Mouse (Mus musculus) CH12.LX (cell line): ENCODE data around the gene Cyb561a3. TPM values are rescaled to one million over a fixed set of nuclear protein-coding genes. Genes with fewer than 3 reads are reported as not detected.

Experiments used
- DNase-seq: peaks from one replicate; pipeline ENCODE4 v3.0.0-alpha.2; 2013; ENCODE audit errors: extremely low read depth
- H3K27ac ChIP-seq: 2 replicates; pipeline ENCODE4 v1.5.1; 2012; ENCODE audit warnings: low read depth, mild to moderate bottlenecking, control low read depth, moderate library complexity; ENCODE audit not compliant: insufficient read depth
- H3K27me3 ChIP-seq: replicated peaks from 2 replicates; pipeline ENCODE3; 2012; ENCODE audit warnings: inconsistent platforms
- H3K36me3 ChIP-seq, 2 experiments: replicated peaks in 1 of 2; 2 replicates each; pipeline versions ENCODE3 to v1.6.1; 2012; ENCODE audit warnings: inconsistent platforms in 1 of 2, low read length in 1 of 2, mild to moderate bottlenecking in 1 of 2, mixed read lengths in 1 of 2, moderate library complexity in 1 of 2; ENCODE audit not compliant: control insufficient read depth in 1 of 2, insufficient read depth in 1 of 2
- H3K4me1 ChIP-seq, 2 experiments: 2 replicates each; pipeline ENCODE4 v1.6.1; 2012; ENCODE audit warnings: inconsistent platforms in 1 of 2, moderate library complexity in 1 of 2; ENCODE audit not compliant: insufficient read depth in 2 of 2, control insufficient read depth in 1 of 2
- H3K4me2 ChIP-seq: 2 replicates; pipeline ENCODE4 v1.6.1; 2012; ENCODE audit warnings: low read depth, mild to moderate bottlenecking, control low read depth; ENCODE audit not compliant: poor library complexity, insufficient read depth, severe bottlenecking
- H3K4me3 ChIP-seq, 3 experiments: fragments of 150-350 bp in 1 of 3; sonication (generic) in 1 of 3; replicated peaks in 1 of 3; 2 replicates each; pipeline versions ENCODE3 to v1.5.1; 2011 to 2012; ENCODE audit warnings: low read depth in 2 of 3, low read length in 2 of 3, mild to moderate bottlenecking in 2 of 3, moderate library complexity in 2 of 3, control low read depth in 1 of 3, improper control_type of control experiment in 1 of 3, inconsistent platforms in 1 of 3, mixed read lengths in 1 of 3; ENCODE audit not compliant: poor library complexity in 1 of 3
- H3K79me2 ChIP-seq: replicated peaks from 2 replicates; pipeline ENCODE4 v1.6.1; 2012; ENCODE audit warnings: mild to moderate bottlenecking, moderate library complexity; ENCODE audit not compliant: control insufficient read depth, poor library complexity, insufficient read depth, severe bottlenecking; ENCODE audit errors: extremely low read depth
- H3K9ac ChIP-seq: 2 replicates; pipeline ENCODE4 v1.6.1; 2012; ENCODE audit warnings: low read depth, mild to moderate bottlenecking, control low read depth, moderate library complexity; ENCODE audit not compliant: insufficient read depth
- H3K9me3 ChIP-seq: replicated peaks from 2 replicates; pipeline ENCODE3; 2012; ENCODE audit warnings: low read length, inconsistent platforms, mixed read lengths
- BHLHE40 ChIP-seq: IDR thresholded peaks from 2 replicates; pipeline ENCODE4 v1.6.1; 2011; ENCODE audit warnings: mild to moderate bottlenecking, low read depth, low read length, improper control_type of control experiment
- CHD1 ChIP-seq: IDR thresholded peaks from 2 replicates; pipeline ENCODE4 v1.6.1; 2012; ENCODE audit warnings: low read depth, low read length, improper control_type of control experiment, inconsistent platforms
- CHD2 ChIP-seq: IDR thresholded peaks from 2 replicates; pipeline ENCODE4 v1.6.1; 2011; ENCODE audit warnings: low read length, improper control_type of control experiment
- CTCF ChIP-seq, 2 experiments: IDR thresholded peaks in 1 of 2; conservative IDR thresholded peaks in 1 of 2; 2 replicates each; pipeline ENCODE4 v1.5.1; 2011 to 2012; ENCODE audit warnings: low read depth in 2 of 2, low read length in 2 of 2, improper control_type of control experiment in 1 of 2, inconsistent platforms in 1 of 2, mild to moderate bottlenecking in 1 of 2, moderate library complexity in 1 of 2
- E2F4 ChIP-seq: IDR thresholded peaks from 2 replicates; pipeline ENCODE4 v1.6.1; 2011; ENCODE audit warnings: low read depth, low read length, improper control_type of control experiment; ENCODE audit not compliant: insufficient replicate concordance
- ELF1 ChIP-seq: IDR thresholded peaks from 2 replicates; pipeline ENCODE4 v1.6.1; 2014; ENCODE audit warnings: low read depth, mild to moderate bottlenecking, inconsistent platforms, low read length, improper control_type of control experiment
- EP300 ChIP-seq: IDR thresholded peaks from 2 replicates; pipeline ENCODE4 v1.6.1; 2011; ENCODE audit warnings: low read length, improper control_type of control experiment
- ETS1 ChIP-seq: conservative IDR thresholded peaks from 2 replicates; pipeline ENCODE4 v1.6.1; 2012; ENCODE audit warnings: low read depth, mild to moderate bottlenecking, inconsistent platforms, low read length, improper control_type of control experiment, moderate library complexity
- GABPA ChIP-seq: IDR thresholded peaks from 2 replicates; pipeline ENCODE4 v1.6.1; 2012; ENCODE audit warnings: low read depth, low read length, improper control_type of control experiment, inconsistent platforms; ENCODE audit not compliant: insufficient replicate concordance
- HCFC1 ChIP-seq: IDR thresholded peaks from 2 replicates; pipeline ENCODE4 v1.6.1; 2012; ENCODE audit warnings: low read depth, mild to moderate bottlenecking, inconsistent platforms, low read length, improper control_type of control experiment
- IRF4 ChIP-seq: IDR thresholded peaks from 2 replicates; pipeline ENCODE4 v1.6.1; 2014; ENCODE audit warnings: low read depth, mild to moderate bottlenecking, inconsistent platforms, low read length, improper control_type of control experiment
- JUN ChIP-seq: IDR thresholded peaks from 2 replicates; pipeline ENCODE4 v1.6.1; 2011; ENCODE audit warnings: low read depth, mild to moderate bottlenecking, low read length, improper control_type of control experiment, moderate library complexity; ENCODE audit not compliant: insufficient read depth
- JUND ChIP-seq: conservative IDR thresholded peaks from 2 replicates; pipeline ENCODE4 v1.6.1; 2011; ENCODE audit warnings: low read depth, low read length, improper control_type of control experiment
- KAT2A ChIP-seq: IDR thresholded peaks from 2 replicates; pipeline ENCODE4 v1.6.1; 2012; ENCODE audit warnings: low read length, improper control_type of control experiment, inconsistent platforms; ENCODE audit not compliant: insufficient replicate concordance
- MAFK ChIP-seq: IDR thresholded peaks from 2 replicates; pipeline ENCODE4 v1.6.1; 2011; ENCODE audit warnings: low read length, improper control_type of control experiment; ENCODE audit not compliant: insufficient replicate concordance
- MAX ChIP-seq: IDR thresholded peaks from 2 replicates; pipeline ENCODE4 v1.6.1; 2011; ENCODE audit warnings: low read length, improper control_type of control experiment
- MAZ ChIP-seq: IDR thresholded peaks from 2 replicates; pipeline ENCODE4 v1.6.1; 2012; ENCODE audit warnings: low read depth, mild to moderate bottlenecking, inconsistent platforms, low read length, improper control_type of control experiment, moderate library complexity
- MEF2A ChIP-seq: IDR thresholded peaks from 2 replicates; pipeline ENCODE4 v1.6.1; 2014; ENCODE audit warnings: low read depth, mild to moderate bottlenecking, inconsistent platforms, low read length, improper control_type of control experiment, borderline replicate concordance
- MXI1 ChIP-seq: IDR thresholded peaks from 2 replicates; pipeline ENCODE4 v1.6.1; 2011; ENCODE audit warnings: mild to moderate bottlenecking, low read depth, low read length, improper control_type of control experiment
- MYC ChIP-seq: IDR thresholded peaks from 2 replicates; pipeline ENCODE4 v1.6.1; 2011; ENCODE audit warnings: low read depth, mild to moderate bottlenecking, improper control_type of control experiment, low read length
- NELFE ChIP-seq: IDR thresholded peaks from 2 replicates; pipeline ENCODE4 v1.6.1; 2011; ENCODE audit warnings: low read depth, low read length, improper control_type of control experiment
- NRF1 ChIP-seq: IDR thresholded peaks from 2 replicates; pipeline ENCODE4 v1.6.1; 2014; ENCODE audit warnings: low read depth, mild to moderate bottlenecking, inconsistent platforms, low read length, improper control_type of control experiment, moderate library complexity
- PAX5 ChIP-seq: IDR thresholded peaks from 2 replicates; pipeline ENCODE4 v1.6.1; 2012; ENCODE audit warnings: low read length, inconsistent platforms, mixed read lengths
- POLR2A ChIP-seq: IDR thresholded peaks from 2 replicates; pipeline ENCODE4 v1.6.1; 2011; ENCODE audit warnings: low read depth, mild to moderate bottlenecking, improper control_type of control experiment, low read length
- POLR2AphosphoS2 ChIP-seq: IDR thresholded peaks from 2 replicates; pipeline ENCODE4 v1.6.1; 2011; ENCODE audit warnings: low read depth, low read length, improper control_type of control experiment
- RAD21 ChIP-seq: IDR thresholded peaks from 2 replicates; pipeline ENCODE4 v1.6.1; 2011; ENCODE audit warnings: low read depth, mild to moderate bottlenecking, low read length, improper control_type of control experiment, moderate library complexity
- RCOR1 ChIP-seq: conservative IDR thresholded peaks from 2 replicates; pipeline ENCODE4 v1.6.1; 2012; ENCODE audit warnings: low read depth, mild to moderate bottlenecking, inconsistent platforms, low read length, improper control_type of control experiment
- SIN3A ChIP-seq: IDR thresholded peaks from 2 replicates; pipeline ENCODE4 v1.6.1; 2012; ENCODE audit warnings: low read length, improper control_type of control experiment, inconsistent platforms
- SMC3 ChIP-seq: IDR thresholded peaks from 2 replicates; pipeline ENCODE4 v1.6.1; 2011; ENCODE audit warnings: low read depth, low read length, improper control_type of control experiment
- TBP ChIP-seq: conservative IDR thresholded peaks from 2 replicates; pipeline ENCODE4 v1.6.1; 2011; ENCODE audit warnings: low read depth, low read length, improper control_type of control experiment
- TCF12 ChIP-seq: IDR thresholded peaks from 2 replicates; pipeline ENCODE4 v1.6.1; 2014; ENCODE audit warnings: low read depth, mild to moderate bottlenecking, inconsistent platforms, low read length, improper control_type of control experiment
- UBTF ChIP-seq: IDR thresholded peaks from 2 replicates; pipeline ENCODE4 v1.6.1; 2012; ENCODE audit warnings: low read depth, mild to moderate bottlenecking, inconsistent platforms, low read length, improper control_type of control experiment, moderate library complexity
- USF1 ChIP-seq: IDR thresholded peaks from 2 replicates; pipeline ENCODE4 v1.6.1; 2014; ENCODE audit warnings: low read depth, mild to moderate bottlenecking, inconsistent platforms, low read length, improper control_type of control experiment
- USF2 ChIP-seq: conservative IDR thresholded peaks from 2 replicates; pipeline ENCODE4 v1.6.1; 2011; ENCODE audit warnings: low read depth, low read length, improper control_type of control experiment
- ZC3H11A ChIP-seq: IDR thresholded peaks from 2 replicates; pipeline ENCODE4 v1.6.1; 2012; ENCODE audit warnings: low read depth, mild to moderate bottlenecking, inconsistent platforms, low read length, improper control_type of control experiment
- ZKSCAN1 ChIP-seq: IDR thresholded peaks from 2 replicates; pipeline ENCODE4 v1.6.1; 2012; ENCODE audit warnings: low read depth, inconsistent platforms, low read length, improper control_type of control experiment, borderline replicate concordance
- ZMIZ1 ChIP-seq: IDR thresholded peaks from 2 replicates; pipeline ENCODE4 v1.6.1; 2012; ENCODE audit warnings: low read depth, mild to moderate bottlenecking, inconsistent platforms, low read length, improper control_type of control experiment
- ZNF384 ChIP-seq: IDR thresholded peaks from 2 replicates; pipeline ENCODE4 v1.6.1; 2012; ENCODE audit warnings: low read depth, low read length, improper control_type of control experiment, inconsistent platforms
- dilution Hi-C: fragments of 300-500 bp; cut with MboI; formaldehyde crosslinking; loops from 2 replicates; pipeline ENCODE4 v1.14.3; 2020; ENCODE audit warnings: low sequenced_read_pairs; ENCODE audit not compliant: extremely low pct_unique_long_range_greater_than_20kb, extremely low pct_ligation_motif_present
- in situ Hi-C: fragments of 300-500 bp; cut with MboI; formaldehyde crosslinking; loops from 3 replicates; pipeline ENCODE4 v1.14.3; 2019; ENCODE audit warnings: low sequenced_read_pairs, low pct_ligation_motif_present, low pct_unique_long_range_greater_than_20kb, mixed read lengths
- polyA plus RNA-seq: library from polyadenylated mRNA; unstranded; fragments of >175 nt; gene quantifications from 2 replicates; pipeline ENCODE4 v1.2.1, GENCODE M21; 2012; ENCODE audit warnings: low read depth; ENCODE audit not compliant: insufficient read length
- total RNA-seq, 2 experiments: library from RNA; depleted of rRNA; stranded (reverse); fragments of 300-350 nt in 1 of 2; fragments of >200 nt in 1 of 2; gene quantifications; 2 replicates each; pipeline ENCODE4 v1.2.3; 2012 to 2014

The Cyb561a3 gene
- total and polyA plus RNA-seq, 3 experiments, result 137 to 327 (median 211) TPM

GRCm38 (mm10) chr19:10555624-10556510, 21.1 kb upstream of the Cyb561a3 start, which contains the start of gene Tmem216:
TSS of gene Tmem216 (minus strand) at chr19:10556238.
- H3K27ac ChIP-seq, result peak within 1 kb of the TSS; percentile 2
- H3K4me1 ChIP-seq, result peaks cover 5 to 19% of the 10 kb centered on the region in 2 experiments
- peaks cover 4% of the 10 kb centered on the region for H3K79me2 ChIP-seq
- in situ Hi-C loops, result no loop called here
- peak; percentile 74 for DNase-seq
- TF ChIP-seq ZKSCAN1, result no peak
- peak; percentile 97 for TF ChIP-seq MXI1
- TF ChIP-seq CHD1, result no peak; the same call in 1 of the 2 replicates
- no peak for TF ChIP-seq RAD21
- TF ChIP-seq ZC3H11A, result no peak
- peak; percentile 60 for TF ChIP-seq POLR2A
- 0 out of 2 replicates have a peak, but pooled peaks have one; percentile 42 for TF ChIP-seq IRF4
- no peak for TF ChIP-seq MAFK
- TF ChIP-seq HCFC1, result peak; percentile 86
- TF ChIP-seq ETS1, result no peak; the same call in 1 of the 2 replicates
- no peak for TF ChIP-seq USF1
- TF ChIP-seq TCF12, result peak; percentile 92
- TF ChIP-seq GABPA, result no peak
- peak; percentile 54; the same call in 1 of the 2 replicates for TF ChIP-seq KAT2A
- no peak for TF ChIP-seq EP300
- TF ChIP-seq JUN, result no peak
- peak; percentile 76 for TF ChIP-seq TBP
- TF ChIP-seq SIN3A, result peak; percentile 97
- TF ChIP-seq E2F4, result no peak
- no peak for TF ChIP-seq SMC3
- peak; percentile 67 for TF ChIP-seq MEF2A
- peak; percentile 90 for TF ChIP-seq ELF1
- peak; percentile 72; the same call in 1 of the 2 replicates for TF ChIP-seq ZMIZ1
- TF ChIP-seq ZNF384, result peak; percentile 42; the same call in 1 of the 2 replicates
- TF ChIP-seq RCOR1, result no peak
- no peak for TF ChIP-seq CHD2
- peak; percentile 71; the same call in 1 of the 2 replicates for TF ChIP-seq NELFE
- peak; percentile 67; the same call in 1 of the 2 replicates for TF ChIP-seq MYC
- no peak; the same call in 1 of the 2 replicates for TF ChIP-seq POLR2AphosphoS2
- no peak for TF ChIP-seq UBTF
- peak in 1 of 2 experiments; percentile 12; a peak in 1 of 4 replicates for TF ChIP-seq CTCF (conservative IDR thresholded peaks at IDR 0.05 in 1 of 2, IDR thresholded peaks at IDR 0.05 in 1 of 2; ENCODE audit: low read depth in 2 of 2, low read length in 2 of 2)
- no peak for TF ChIP-seq PAX5
- peak; percentile 55; the same call in 1 of the 2 replicates for TF ChIP-seq MAX
- TF ChIP-seq JUND, result no peak
- TF ChIP-seq NRF1, result peak; percentile 55
- TF ChIP-seq MAZ, result no peak
- no peak for TF ChIP-seq USF2
- no peak for TF ChIP-seq BHLHE40
- peak within 1 kb of the TSS; percentile 71 to 79 (median 74) for H3K4me3 ChIP-seq
- peak within 1 kb of the TSS; percentile 97 for H3K4me2 ChIP-seq
- H3K27me3 ChIP-seq, result no peaks in the 10 kb centered on the region
- peaks cover 8 to 31% of the 10 kb centered on the region in 2 experiments for H3K36me3 ChIP-seq
- peak within 1 kb of the TSS; percentile 64 for H3K9ac ChIP-seq
- dilution Hi-C loops, result no loop called here
- no peaks in the 10 kb centered on the region for H3K9me3 ChIP-seq
